Mouse (Mus musculus) C2C12 (cell line): ENCODE measurements around the gene Spred2. TPM values are rescaled to one million over a fixed set of nuclear protein-coding genes. Genes with fewer than 3 reads are reported as not detected.

Experiments
- H3K27me3 ChIP-seq: one replicate; pipeline ENCODE4 v1.6.1; 2011; ENCODE audit not compliant: control insufficient read depth, insufficient read depth, insufficient read length
- H3K36me3 ChIP-seq: one replicate; pipeline ENCODE4 v1.6.1; 2011; ENCODE audit not compliant: control insufficient read depth, insufficient read depth
- H3K4me3 ChIP-seq: one replicate; pipeline ENCODE4 v1.5.1; 2011; ENCODE audit warnings: mild to moderate bottlenecking, control low read depth; ENCODE audit not compliant: poor library complexity, insufficient read depth, severe bottlenecking
- H3K79me2 ChIP-seq: one replicate; pipeline ENCODE4 v1.6.1; 2011; ENCODE audit not compliant: control insufficient read depth, insufficient read depth
- H3K79me3 ChIP-seq: one replicate; pipeline ENCODE4 v1.6.1; 2011; ENCODE audit warnings: low read depth, control low read depth
- H3ac ChIP-seq: one replicate; pipeline ENCODE3; 2011; ENCODE audit warnings: low read depth; ENCODE audit not compliant: control insufficient read depth, insufficient read length
- CEBPB ChIP-seq: IDR thresholded peaks from one replicate; pipeline ENCODE4 v1.6.1; 2011; ENCODE audit warnings: low read depth, mild to moderate bottlenecking, control low read depth, moderate library complexity
- CTCF ChIP-seq: IDR thresholded peaks from one replicate; pipeline ENCODE4 v1.5.1; 2011; ENCODE audit not compliant: control insufficient read depth, insufficient read depth, insufficient read length
- FOSL1 ChIP-seq: IDR thresholded peaks from one replicate; pipeline ENCODE4 v1.8.0; 2011; ENCODE audit warnings: mild to moderate bottlenecking, low read length; ENCODE audit not compliant: poor library complexity, insufficient read depth, severe bottlenecking
- MAX ChIP-seq: IDR thresholded peaks from one replicate; pipeline ENCODE4 v1.6.1; 2011; ENCODE audit warnings: mild to moderate bottlenecking, control low read depth
- MYOD1 ChIP-seq: IDR thresholded peaks from one replicate; pipeline ENCODE4 v1.6.1; 2011; ENCODE audit warnings: low read depth; ENCODE audit not compliant: control insufficient read depth, insufficient read length
- MYOG ChIP-seq: IDR thresholded peaks from one replicate; pipeline ENCODE4 v1.6.1; 2011; ENCODE audit not compliant: control insufficient read depth, insufficient read length; ENCODE audit errors: extremely low read depth
- USF1 ChIP-seq: IDR thresholded peaks from one replicate; pipeline ENCODE4 v1.6.1; 2011; ENCODE audit warnings: low read depth, mild to moderate bottlenecking, control low read depth, moderate library complexity
- polyA plus RNA-seq: library from polyadenylated mRNA; unstranded; fragments of >200 nt; fragmentation: generic; extraction: Trizol; gene quantifications from one replicate; pipeline ENCODE4 v1.2.1, GENCODE M21; 2012; ENCODE audit warnings: missing spikeins

Spred2 gene
- polyA plus RNA-seq, 1 experiment, result 22.0 TPM

GRCm38 (mm10) chr11:19977687-19978086 is 53.5 kb downstream of the Spred2 start:
- Histone ChIP-seq H3K79me3 (peaks cover 77% of the 10 kb centered on the region), H3K36me3 (peaks cover 10% of the 10 kb centered on the region)

GRCm38 (mm10) chr11:19979338-19979737 is 55.2 kb downstream of the Spred2 start:
- no peak for TF ChIP-seq MYOG
- TF ChIP-seq MAX, result no peak
- peak; percentile 92 for TF ChIP-seq FOSL1
- peak; percentile 41 for TF ChIP-seq MYOD1
- TF ChIP-seq CTCF, result no peak
- no peak for TF ChIP-seq USF1
- TF ChIP-seq CEBPB, result no peak
- Histone ChIP-seq H3K79me3 (peaks cover 76% of the 10 kb centered on the region), H3K79me2 (peaks cover 98% of the 10 kb centered on the region), H3K4me3 (no peak overlapping the region), H3ac (peak overlapping the region; percentile 36), H3K27me3 (no peaks in the 10 kb centered on the region), H3K36me3 (peaks cover 11% of the 10 kb centered on the region)

More at GRCm38 (mm10) chr11:19977687-19978086, 53.5 kb downstream of the Spred2 start:
- Histone ChIP-seq H3ac (no peak overlapping the region), H3K4me3 (no peak overlapping the region), H3K79me2 (peaks cover 98% of the 10 kb centered on the region), H3K27me3 (no peaks in the 10 kb centered on the region)
- TF ChIP-seq CEBPB (no peak), MYOG (no peak), USF1 (no peak), MYOD1 (no peak), CTCF (no peak)

- peaks cover 12% of the 10 kb centered on the region for H3K36me3 ChIP-seq
- H3K27me3 ChIP-seq, result no peaks in the 10 kb centered on the region
- peaks cover 77% of the 10 kb centered on the region for H3K79me3 ChIP-seq
- peaks cover 98% of the 10 kb centered on the region for H3K79me2 ChIP-seq
- TF ChIP-seq USF1 (no peak), CEBPB (no peak), MYOG (no peak)
- no peak overlapping the region for H3K4me3 ChIP-seq
- H3ac ChIP-seq, result no peak overlapping the region
These were observed 57.9 kb downstream of the Spred2 start for GRCm38 (mm10) chr11:19982113-19982512.

- TF ChIP-seq CEBPB (no peak), USF1 (no peak), MAX (no peak), FOSL1 (no peak)
- peaks cover 98% of the 10 kb centered on the region for H3K79me2 ChIP-seq
- H3K27me3 ChIP-seq, result no peaks in the 10 kb centered on the region
- H3ac ChIP-seq, result no peak overlapping the region
- H3K4me3 ChIP-seq, result no peak overlapping the region
- H3K36me3 ChIP-seq, result peaks cover 12% of the 10 kb centered on the region
- H3K79me3 ChIP-seq, result peaks cover 79% of the 10 kb centered on the region
These were observed 58.6 kb downstream of the Spred2 start for GRCm38 (mm10) chr11:19982779-19983178.

- peaks cover 80% of the 10 kb centered on the region for H3K79me3 ChIP-seq
- H3K4me3 ChIP-seq, result no peak overlapping the region
- no peaks in the 10 kb centered on the region for H3K27me3 ChIP-seq
- no peak overlapping the region for H3ac ChIP-seq
- peaks cover 98% of the 10 kb centered on the region for H3K79me2 ChIP-seq
- peaks cover 12% of the 10 kb centered on the region for H3K36me3 ChIP-seq
- no peak for TF ChIP-seq MAX
- no peak for TF ChIP-seq FOSL1
- TF ChIP-seq USF1, result no peak
- no peak for TF ChIP-seq MYOG
- no peak for TF ChIP-seq MYOD1
- TF ChIP-seq CTCF, result no peak
- TF ChIP-seq CEBPB, result no peak
These were observed 59.1 kb downstream of the Spred2 start for GRCm38 (mm10) chr11:19983298-19983697.

GRCm38 (mm10) chr11:19984029-19984428 is 59.9 kb downstream of the Spred2 start:
- peaks cover 86% of the 10 kb centered on the region for H3K79me3 ChIP-seq
- peaks cover 12% of the 10 kb centered on the region for H3K36me3 ChIP-seq
- H3K4me3 ChIP-seq, result no peak overlapping the region
- TF ChIP-seq MYOD1, result no peak
- TF ChIP-seq MYOG, result no peak
- TF ChIP-seq MAX, result no peak
- no peak for TF ChIP-seq CTCF
- TF ChIP-seq USF1, result no peak
- TF ChIP-seq FOSL1, result no peak
- TF ChIP-seq CEBPB, result no peak
- peaks cover 98% of the 10 kb centered on the region for H3K79me2 ChIP-seq
- H3ac ChIP-seq, result no peak overlapping the region
- H3K27me3 ChIP-seq, result no peaks in the 10 kb centered on the region
